Mouse (Mus musculus) liver, embryonic 14.5 days (tissue): Measurements from ENCODE around the gene Csmd2. TPM values are rescaled to one million over a fixed set of nuclear protein-coding genes. Genes with fewer than 3 reads are reported as not detected.

Source experiments
- ATAC-seq: fragments of 200-750 bp; cut with Nextera tagmentation; 2 replicates; pipeline ENCODE4 v1.8.0; 2017; ENCODE audit warnings: moderate number of reproducible peaks, mild to moderate bottlenecking, moderate library complexity; ENCODE audit not compliant: insufficient read depth
- DNase-seq, 3 experiments: peaks; one replicate each; pipeline ENCODE4 v3.0.0-alpha.2; 2012 to 2013; ENCODE audit warnings: low read depth in 3 of 3, low spot score in 3 of 3
- H3K27ac ChIP-seq: fragments of 300-500 bp; sonication (generic); 2 replicates; pipeline ENCODE4 v1.5.1; 2014; ENCODE audit warnings: moderate library complexity, mild to moderate bottlenecking, control low read depth, inconsistent platforms
- H3K27me3 ChIP-seq: fragments of 300-500 bp; sonication (generic); 2 replicates; pipeline ENCODE4 v1.6.1; 2014; ENCODE audit warnings: mild to moderate bottlenecking, low read length, moderate library complexity; ENCODE audit not compliant: control insufficient read depth, insufficient read depth
- H3K36me3 ChIP-seq: fragments of 300-500 bp; sonication (generic); replicated peaks from 2 replicates; pipeline ENCODE4 v1.6.1; 2014; ENCODE audit warnings: low read depth; ENCODE audit not compliant: control insufficient read depth, insufficient read depth
- H3K4me1 ChIP-seq, 2 experiments: fragments of 200-500 bp in 1 of 2; fragments of 300-500 bp in 1 of 2; sonication (generic) in 1 of 2; replicated peaks; 2 replicates each; pipeline ENCODE4 v1.6.1; 2012 to 2014; ENCODE audit warnings: antibody characterized with exemption in 1 of 2, inconsistent platforms in 1 of 2, low read length in 1 of 2; ENCODE audit not compliant: control insufficient read depth in 2 of 2, insufficient read depth in 2 of 2
- H3K4me2 ChIP-seq: fragments of 300-500 bp; sonication (generic); 2 replicates; pipeline ENCODE4 v1.6.1; 2014; ENCODE audit warnings: low read depth, mild to moderate bottlenecking, control low read depth, moderate library complexity
- H3K4me3 ChIP-seq, 2 experiments: fragments of 200-500 bp in 1 of 2; fragments of 300-500 bp in 1 of 2; sonication (generic) in 1 of 2; 2 replicates each; pipeline ENCODE4 v1.5.1; 2012 to 2014; ENCODE audit warnings: low read depth in 2 of 2, low read length in 2 of 2, mild to moderate bottlenecking in 2 of 2, control low read depth in 1 of 2, inconsistent platforms in 1 of 2, moderate library complexity in 1 of 2; ENCODE audit not compliant: insufficient read depth in 1 of 2
- H3K9ac ChIP-seq: fragments of 300-500 bp; sonication (generic); replicated peaks from 2 replicates; pipeline ENCODE4 v1.6.1; 2014; ENCODE audit warnings: mild to moderate bottlenecking, control low read depth, moderate library complexity
- H3K9me3 ChIP-seq: fragments of 300-500 bp; sonication (generic); 2 replicates; pipeline ENCODE4 v1.6.1; 2016; ENCODE audit warnings: low read length, mixed read lengths; ENCODE audit not compliant: control insufficient read depth
- CTCF ChIP-seq: IDR thresholded peaks from 2 replicates; pipeline ENCODE4 v1.5.1; 2016; ENCODE audit warnings: antibody characterized with exemption, low read depth, control low read depth
- EP300 ChIP-seq: IDR thresholded peaks from 2 replicates; pipeline ENCODE4 v1.6.1; 2016; ENCODE audit warnings: antibody characterized with exemption, low read depth
- WGBS: fragments of 180-500 bp; shearing (Covaris S2); extraction: QIAGEN DNeasy Blood & Tissue Kit; methylation state at CpG from one replicate; pipeline ENCODE4 v1.1.7; 2014; ENCODE audit not compliant: insufficient replicate concordance; 5-methylcytosine and 5-hydroxymethylcytosine counted together
- polyA plus RNA-seq, 2 experiments: library from polyadenylated mRNA; depleted of rRNA in 1 of 2; stranded (reverse) in 1 of 2; unstranded in 1 of 2; fragments of >200 nt; fragmentation: Nextera tagmentation in 1 of 2; extraction: Ambion mirVana in 1 of 2; gene quantifications; 2 replicates each; pipeline versions ENCODE4 v1.2.1 to v1.2.3; 2012 to 2014

The Csmd2 gene
- polyA plus RNA-seq, 2 experiments: 0.01 TPM; not detected in 1

GRCm38 (mm10) chr4:128149524-128149923 is 161.9 kb downstream of the Csmd2 start:
- TF ChIP-seq CTCF (no peak), EP300 (no peak)
- 71% methylated on average over 4 of the region's 4 CpGs for WGBS

GRCm38 (mm10) chr4:128152066-128152465 is 164.4 kb downstream of the Csmd2 start:
- Histone ChIP-seq H3K4me2 (no peak overlapping the region), H3K27me3 (no peaks in the 10 kb centered on the region), H3K9ac (no peak overlapping the region), H3K4me3 (no peak overlapping the region), H3K36me3 (no peaks in the 10 kb centered on the region), H3K9me3 (no peaks in the 10 kb centered on the region), H3K4me1 (no peaks in the 10 kb centered on the region), H3K27ac (no peak overlapping the region)
- ATAC-seq (no peak), DNase-seq (no peak)
- 46% methylated on average over 3 of the region's 3 CpGs for WGBS
- TF ChIP-seq CTCF (no peak), EP300 (no peak)

More at GRCm38 (mm10) chr4:128149524-128149923, 161.9 kb downstream of the Csmd2 start:
- H3K27me3 ChIP-seq: no peaks in the 10 kb centered on the region
- H3K36me3 ChIP-seq: no peaks in the 10 kb centered on the region
- ATAC-seq (no peak), DNase-seq (no peak)
- no peak overlapping the region for H3K4me2 ChIP-seq
- no peak overlapping the region for H3K4me3 ChIP-seq
- H3K4me1 ChIP-seq: no peaks in the 10 kb centered on the region
- H3K9ac ChIP-seq: no peak overlapping the region
- no peak overlapping the region for H3K27ac ChIP-seq
- no peaks in the 10 kb centered on the region for H3K9me3 ChIP-seq

GRCm38 (mm10) chr4:128153144-128153543 is 165.5 kb downstream of the Csmd2 start:
- no peak overlapping the region for H3K4me3 ChIP-seq
- H3K27me3 ChIP-seq: no peaks in the 10 kb centered on the region
- H3K27ac ChIP-seq: no peak overlapping the region
- TF ChIP-seq EP300 (no peak), CTCF (no peak)
- no peak overlapping the region for H3K4me2 ChIP-seq
- no peaks in the 10 kb centered on the region for H3K4me1 ChIP-seq
- H3K9ac ChIP-seq: no peak overlapping the region
- 68% methylated on average over 4 of the region's 4 CpGs for WGBS
- H3K9me3 ChIP-seq: no peaks in the 10 kb centered on the region
- ATAC-seq (no peak), DNase-seq (no peak)
- H3K36me3 ChIP-seq: no peaks in the 10 kb centered on the region

- no peaks in the 10 kb centered on the region for H3K9me3 ChIP-seq
- no peak for DNase-seq
These were observed 167.6 kb downstream of the Csmd2 start for GRCm38 (mm10) chr4:128155226-128155625.

GRCm38 (mm10) chr4:128160656-128161055 is 173.0 kb downstream of the Csmd2 start:
- no peak overlapping the region for H3K9ac ChIP-seq
- H3K9me3 ChIP-seq: no peaks in the 10 kb centered on the region
- H3K27me3 ChIP-seq: no peaks in the 10 kb centered on the region
- TF ChIP-seq EP300 (no peak), CTCF (no peak)
- H3K36me3 ChIP-seq: no peaks in the 10 kb centered on the region
- H3K4me3 ChIP-seq: no peak overlapping the region
- no peak overlapping the region for H3K4me2 ChIP-seq
- 50% methylated on average over 2 of the region's 2 CpGs for WGBS
- H3K27ac ChIP-seq: no peak overlapping the region
- ATAC-seq: no peak
- no peak for DNase-seq
- H3K4me1 ChIP-seq: no peaks in the 10 kb centered on the region

More at GRCm38 (mm10) chr4:128155226-128155625, 167.6 kb downstream of the Csmd2 start:
- Histone ChIP-seq H3K36me3 (no peaks in the 10 kb centered on the region), H3K27me3 (no peaks in the 10 kb centered on the region), H3K4me3 (no peak overlapping the region), H3K4me2 (no peak overlapping the region), H3K4me1 (no peaks in the 10 kb centered on the region), H3K27ac (no peak overlapping the region), H3K9ac (no peak overlapping the region)
- no peak for TF ChIP-seq CTCF
- no peak for ATAC-seq
- 12% methylated on average over 3 of the region's 3 CpGs for WGBS
